Mouse (Mus musculus): ENCODE results near the gene Clec4d. TPM values are rescaled to one million over a fixed set of nuclear protein-coding genes. Genes with fewer than 3 reads are reported as not detected.

Clec4d gene
- polyA plus RNA-seq (2014; fragmentation: Illumina TruSeq; extraction: RNeasy Lipid Tissue Mini Kit (QIAGEN cat#74804); ENCODE audit: low read depth, low replicate concordance) = 4.4 TPM

GRCm38 (mm10) chr6:123261555-123262161, at the start of gene Clec4d:
TSS of gene Clec4d (plus strand) at chr6:123262111.

GRCm38 (mm10) chr6:123229644-123230043, 32.3 kb upstream of the Clec4d start, which contains the start of gene Clec4n:
TSS of gene Clec4n (plus strand) at chr6:123229843.

GRCm38 (mm10) chr6:123289753-123290152, 27.8 kb downstream of the Clec4d start, which contains the start of gene Clec4e:
TSS of gene Clec4e (minus strand) at chr6:123289870.

GRCm38 (mm10) chr6:123308033-123308432, 46.1 kb downstream of the Clec4d start, which contains the start of gene Vmn2r19:
TSS of gene Vmn2r19 (plus strand) at chr6:123308333.

Other genes starting within 250 kb of the Clec4d start
- gene Clec4b1, start 212.1 kb upstream of the Clec4d start, polyA plus RNA-seq (2014; fragmentation: Illumina TruSeq; extraction: RNeasy Lipid Tissue Mini Kit (QIAGEN cat#74804); ENCODE audit: low read depth, low replicate concordance) = 0.69 TPM
- gene Clec4a2, start 155.7 kb upstream of the Clec4d start, polyA plus RNA-seq (2014; fragmentation: Illumina TruSeq; extraction: RNeasy Lipid Tissue Mini Kit (QIAGEN cat#74804); ENCODE audit: low read depth, low replicate concordance) = 16.0 TPM
- gene Clec4b2, start 89.2 kb upstream of the Clec4d start, polyA plus RNA-seq (2014; fragmentation: Illumina TruSeq; extraction: RNeasy Lipid Tissue Mini Kit (QIAGEN cat#74804); ENCODE audit: low read depth, low replicate concordance) = 0.38 TPM
- gene Clec4n, start 32.3 kb upstream of the Clec4d start, polyA plus RNA-seq (2014; fragmentation: Illumina TruSeq; extraction: RNeasy Lipid Tissue Mini Kit (QIAGEN cat#74804); ENCODE audit: low read depth, low replicate concordance) = 15.2 TPM
- gene Clec4e, start 27.8 kb downstream of the Clec4d start, polyA plus RNA-seq (2014; fragmentation: Illumina TruSeq; extraction: RNeasy Lipid Tissue Mini Kit (QIAGEN cat#74804); ENCODE audit: low read depth, low replicate concordance) = 0.88 TPM
- gene Vmn2r19, start 46.2 kb downstream of the Clec4d start, polyA plus RNA-seq (2014; fragmentation: Illumina TruSeq; extraction: RNeasy Lipid Tissue Mini Kit (QIAGEN cat#74804); ENCODE audit: low read depth, low replicate concordance) = not detected
- not detected for gene Vmn2r20, start 156.0 kb downstream of the Clec4d start, polyA plus RNA-seq (2014; fragmentation: Illumina TruSeq; extraction: RNeasy Lipid Tissue Mini Kit (QIAGEN cat#74804); ENCODE audit: low read depth, low replicate concordance)